Mouse (Mus musculus) C2C12 (cell line): ENCODE data around the gene Olfr605.

Experiments used
- CEBPB ChIP-seq: IDR thresholded peaks from one replicate; pipeline ENCODE4 v1.6.1; 2011; ENCODE audit warnings: low read depth, mild to moderate bottlenecking, control low read depth, moderate library complexity
- CTCF ChIP-seq: IDR thresholded peaks from one replicate; pipeline ENCODE4 v1.5.1; 2011; ENCODE audit not compliant: control insufficient read depth, insufficient read depth, insufficient read length
- MAX ChIP-seq: IDR thresholded peaks from one replicate; pipeline ENCODE4 v1.6.1; 2011; ENCODE audit warnings: mild to moderate bottlenecking, control low read depth

DNA sequence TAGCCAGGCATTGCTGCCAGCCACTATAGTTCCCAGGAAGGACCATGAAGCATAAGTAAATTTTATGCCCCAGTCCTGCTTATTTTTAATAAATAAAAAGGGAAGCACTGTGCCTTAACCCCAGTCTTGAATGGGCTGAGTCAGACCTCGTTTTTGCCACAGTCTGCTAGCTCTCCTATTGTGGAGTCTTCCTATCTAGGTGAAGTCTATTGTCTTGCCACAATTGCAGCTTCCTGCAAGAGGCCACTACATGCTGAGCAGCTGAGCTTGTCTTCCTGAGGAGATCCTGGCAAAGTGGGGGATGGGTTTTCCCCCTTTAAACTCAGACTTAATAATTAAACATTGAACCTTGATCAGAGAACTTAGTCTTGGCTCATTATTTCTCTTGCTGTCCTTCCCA is 46.3 kb downstream of the Olfr605 start:
- TF ChIP-seq CTCF (no peak), MAX (no peak), CEBPB (no peak)
